Mouse (Mus musculus) hindbrain, embryonic 13.5 days (tissue): Measurements from ENCODE around the gene Dync1li1. TPM values are rescaled to one million over a fixed set of nuclear protein-coding genes. Genes with fewer than 3 reads are reported as not detected.
"Not testable (repeated sequence)": the region's sequence is repeated elsewhere in the genome, so short reads cannot be mapped to it uniquely, and the experiment has no call there.

Source experiments
- ATAC-seq: fragments of 200-750 bp; cut with Nextera tagmentation; 2 replicates; pipeline ENCODE4 v1.8.0; 2017; ENCODE audit warnings: moderate TSS enrichment; ENCODE audit not compliant: low FRiP score
- H3K27ac ChIP-seq: fragments of 300-500 bp; sonication (generic); 2 replicates; pipeline ENCODE4 v1.5.1; 2015; ENCODE audit warnings: inconsistent platforms, mild to moderate bottlenecking, moderate library complexity
- H3K27me3 ChIP-seq: fragments of 300-500 bp; sonication (generic); 2 replicates; pipeline ENCODE4 v1.6.1; 2015; ENCODE audit warnings: mild to moderate bottlenecking, inconsistent platforms
- H3K36me3 ChIP-seq: fragments of 300-500 bp; sonication (generic); 2 replicates; pipeline ENCODE4 v1.6.1; 2015; ENCODE audit warnings: mild to moderate bottlenecking, inconsistent platforms
- H3K4me1 ChIP-seq: fragments of 300-500 bp; sonication (generic); replicated peaks from 2 replicates; pipeline ENCODE4 v1.6.1; 2015; ENCODE audit warnings: inconsistent platforms
- H3K4me2 ChIP-seq: fragments of 300-500 bp; sonication (generic); 2 replicates; pipeline ENCODE4 v1.6.1; 2015; ENCODE audit warnings: inconsistent platforms, mild to moderate bottlenecking, moderate library complexity
- H3K4me3 ChIP-seq: fragments of 300-500 bp; sonication (generic); 2 replicates; pipeline ENCODE4 v1.5.1; 2015; ENCODE audit warnings: mild to moderate bottlenecking, inconsistent platforms
- H3K9ac ChIP-seq: fragments of 300-500 bp; sonication (generic); 2 replicates; pipeline ENCODE4 v1.6.1; 2015; ENCODE audit warnings: mild to moderate bottlenecking, inconsistent platforms
- H3K9me3 ChIP-seq: fragments of 300-500 bp; sonication (generic); 2 replicates; pipeline ENCODE4 v1.6.1; 2016; ENCODE audit warnings: inconsistent platforms
- WGBS: fragments of 180-500 bp; shearing (Covaris S2); methylation state at CpG from one replicate; pipeline ENCODE4 v1.1.7; 2015; 5-methylcytosine and 5-hydroxymethylcytosine counted together
- polyA plus RNA-seq: library from polyadenylated mRNA; unstranded; fragments of >200 nt; fragmentation: Nextera tagmentation; extraction: Ambion mirVana; gene quantifications from 2 replicates; pipeline ENCODE4 v1.2.1, GENCODE M21; 2015

Dync1li1 gene
- polyA plus RNA-seq, 1 experiment from 2014 or later = 124 TPM

DNA sequence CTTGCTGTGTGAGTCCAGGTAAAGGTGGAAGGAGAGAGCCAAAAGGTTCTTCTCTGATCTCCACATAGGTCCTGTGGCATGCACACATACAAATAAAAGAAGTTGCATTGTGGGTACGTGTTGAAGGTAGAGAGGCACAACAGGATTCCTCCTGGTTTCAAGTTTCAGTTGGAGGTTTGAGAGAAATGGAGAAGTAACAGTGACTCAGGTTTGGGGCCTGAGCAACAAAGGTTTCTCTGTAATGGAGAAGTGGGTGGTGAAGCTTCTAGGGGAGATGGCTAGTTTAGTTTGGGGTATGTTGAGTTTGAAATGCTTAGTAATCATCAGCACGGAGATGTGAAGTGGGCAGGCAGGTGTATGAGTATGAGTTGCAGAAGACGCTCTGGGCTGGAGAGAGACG lies 6.4 kb upstream of the Dync1li1 start:
- H3K4me1 ChIP-seq = peaks cover under 1% of the 10 kb centered on the region; the same call in 1 of the 2 replicates
- H3K4me3 ChIP-seq = no peak overlapping the region
- no peak overlapping the region for H3K9ac ChIP-seq
- no peak overlapping the region for H3K27ac ChIP-seq
- H3K4me2 ChIP-seq = no peak overlapping the region
- WGBS = 85% methylated on average over 4 of the region's 4 CpGs
- H3K27me3 ChIP-seq = no peaks in the 10 kb centered on the region
- no peaks in the 10 kb centered on the region for H3K36me3 ChIP-seq
- H3K9me3 ChIP-seq = no peaks in the 10 kb centered on the region
- no peak for ATAC-seq

DNA sequence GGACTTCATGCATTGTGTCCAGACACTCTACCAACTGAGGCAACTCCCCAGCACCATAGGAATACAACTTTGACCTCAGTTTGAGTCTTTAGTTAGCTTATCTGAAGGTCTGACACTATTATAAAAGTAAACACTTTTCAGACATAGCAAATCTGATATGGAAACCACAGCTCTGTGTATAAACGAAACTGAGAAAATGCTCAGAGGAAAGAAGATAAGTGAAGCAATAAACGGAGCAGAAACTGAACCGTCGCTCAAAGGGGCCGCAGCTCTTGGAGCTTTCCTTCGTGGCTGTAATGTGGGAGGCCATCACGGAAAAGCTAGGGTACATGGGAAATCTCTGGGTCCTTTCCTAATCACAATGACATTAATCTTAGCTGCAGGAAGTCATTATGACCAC lies 2.3 kb upstream of the Dync1li1 start:
- H3K27ac ChIP-seq = no peak overlapping the region
- 92% methylated on average over 7 of the region's 7 CpGs for WGBS
- no peak overlapping the region for H3K4me2 ChIP-seq
- no peaks in the 10 kb centered on the region for H3K9me3 ChIP-seq
- H3K4me3 ChIP-seq = no peak overlapping the region
- ATAC-seq = no peak
- H3K9ac ChIP-seq = no peak overlapping the region
- H3K4me1 ChIP-seq = peaks cover 28% of the 10 kb centered on the region
- H3K27me3 ChIP-seq = no peaks in the 10 kb centered on the region
- H3K36me3 ChIP-seq = peaks cover 3% of the 10 kb centered on the region

DNA sequence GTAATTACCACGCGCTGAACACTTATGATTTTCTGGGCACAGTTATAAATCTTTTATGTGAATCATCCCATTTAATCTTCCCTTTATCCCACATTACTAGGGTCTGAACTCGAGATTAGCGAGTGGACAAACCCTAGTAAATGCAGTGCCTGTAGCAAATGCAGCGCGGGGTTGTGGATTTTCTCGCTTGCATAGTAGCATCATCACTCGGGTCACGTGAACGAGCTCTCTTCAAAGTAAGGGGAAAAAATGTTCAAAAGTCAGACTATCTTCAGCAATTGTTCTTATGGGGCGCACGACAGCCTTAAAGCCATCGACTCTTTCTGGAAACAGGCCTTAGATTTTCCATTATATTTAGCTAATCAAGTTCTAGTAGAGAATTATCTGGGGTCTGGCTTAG lies 951 bp upstream of the Dync1li1 start:
- H3K4me3 ChIP-seq = peak overlapping the region; percentile 98
- H3K9ac ChIP-seq = peak overlapping the region; percentile 97
- peaks cover 12% of the 10 kb centered on the region for H3K36me3 ChIP-seq
- peak overlapping the region; percentile 99 for H3K27ac ChIP-seq
- 76% methylated on average over 13 of the region's 13 CpGs for WGBS
- peaks cover 33% of the 10 kb centered on the region for H3K4me1 ChIP-seq
- no peak for ATAC-seq
- peak overlapping the region; percentile 82 for H3K4me2 ChIP-seq
- no peaks in the 10 kb centered on the region for H3K27me3 ChIP-seq
- H3K9me3 ChIP-seq = no peaks in the 10 kb centered on the region

DNA sequence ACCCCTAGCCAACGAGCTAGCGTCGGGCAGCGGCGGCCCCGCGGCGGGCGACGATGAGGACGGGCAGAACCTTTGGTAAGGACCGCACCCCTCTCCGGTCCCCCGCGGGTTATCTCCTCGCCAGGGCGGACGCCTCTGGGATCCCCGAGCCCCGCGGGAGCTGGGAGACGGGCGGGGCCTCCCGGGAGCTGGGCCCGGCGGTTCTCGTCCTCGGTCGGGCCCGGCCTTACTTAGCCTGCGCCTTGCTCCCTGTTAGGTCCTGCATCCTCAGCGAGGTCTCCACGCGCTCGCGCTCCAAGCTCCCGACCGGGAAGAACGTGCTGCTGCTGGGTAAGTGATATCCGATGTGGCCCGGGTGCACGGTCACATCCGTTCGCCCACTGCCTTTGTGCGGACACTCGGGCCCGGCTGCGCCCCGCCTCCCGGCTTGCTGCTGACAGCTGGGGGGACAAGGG lies 390 bp downstream of the Dync1li1 start:
- peak overlapping the region; percentile 99 for H3K27ac ChIP-seq
- H3K9ac ChIP-seq = peak overlapping the region; percentile 97
- H3K4me3 ChIP-seq = peak overlapping the region; percentile 98
- peaks cover 24% of the 10 kb centered on the region for H3K36me3 ChIP-seq
- no peaks in the 10 kb centered on the region for H3K27me3 ChIP-seq
- ATAC-seq = peak; percentile 76
- no peaks in the 10 kb centered on the region for H3K9me3 ChIP-seq
- peaks cover 34% of the 10 kb centered on the region for H3K4me1 ChIP-seq
- H3K4me2 ChIP-seq = peak overlapping the region; percentile 82
- 1% methylated on average over 46 of the region's 50 CpGs for WGBS

DNA sequence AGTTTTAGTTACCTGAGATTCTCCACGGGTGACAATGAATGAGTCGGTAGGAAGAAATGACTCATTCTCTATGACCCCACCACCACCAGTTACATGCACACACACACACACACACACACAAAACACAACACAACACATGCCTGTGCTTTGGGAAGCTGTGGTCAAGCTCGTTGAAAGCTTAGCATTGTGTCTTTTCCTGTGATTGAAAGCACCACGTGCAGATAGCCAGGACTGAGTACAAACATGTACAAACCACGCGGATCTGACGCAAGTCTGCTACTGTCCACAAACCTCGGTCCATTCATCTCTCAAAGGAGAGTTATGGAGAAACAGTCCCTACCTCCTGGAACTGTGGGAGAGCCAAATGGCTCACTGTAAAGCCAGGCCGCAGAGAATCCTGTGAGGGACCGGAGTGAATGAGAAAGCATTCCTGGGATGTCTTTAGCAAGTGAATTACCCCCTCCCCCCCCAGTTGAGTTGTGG lies 1.6 kb downstream of the Dync1li1 start:
- Histone ChIP-seq H3K4me3 (peak overlapping the region; percentile 98), H3K36me3 (peaks cover 34% of the 10 kb centered on the region), H3K9me3 (no peaks in the 10 kb centered on the region), H3K9ac (peak overlapping the region; percentile 97), H3K4me1 (peaks cover 36% of the 10 kb centered on the region), H3K4me2 (peak overlapping the region; percentile 82), H3K27ac (peak overlapping the region; percentile 99; the same call in 1 of the 2 replicates), H3K27me3 (no peaks in the 10 kb centered on the region)
- 6% methylated on average over 10 of the region's 10 CpGs for WGBS
- no peak for ATAC-seq

DNA sequence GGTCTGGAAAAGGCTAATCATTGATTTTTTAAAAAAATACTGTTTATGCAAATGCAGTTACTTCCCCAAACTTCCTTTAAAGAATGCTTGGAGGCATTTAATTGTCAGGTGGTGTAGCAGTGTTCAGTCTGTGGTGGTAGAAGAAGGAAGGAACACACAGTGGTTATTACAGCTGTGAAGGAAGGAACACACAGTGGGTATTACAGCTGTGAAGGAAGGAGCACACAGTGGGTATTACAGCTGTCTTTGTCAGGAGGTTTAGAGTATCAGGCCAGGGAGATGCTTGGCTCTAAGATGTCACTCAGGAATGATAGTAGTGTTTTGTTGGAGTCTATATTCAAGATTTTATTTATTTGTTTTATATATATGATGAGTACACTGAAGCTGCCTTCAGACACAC lies 2.5 kb downstream of the Dync1li1 start:
- no peak for ATAC-seq
- peaks cover 36% of the 10 kb centered on the region for H3K36me3 ChIP-seq
- H3K27me3 ChIP-seq = no peaks in the 10 kb centered on the region
- H3K9ac ChIP-seq = no peak overlapping the region
- no peaks in the 10 kb centered on the region for H3K9me3 ChIP-seq
- peaks cover 36% of the 10 kb centered on the region for H3K4me1 ChIP-seq
- H3K4me2 ChIP-seq = peak overlapping the region; percentile 82
- peak overlapping the region; percentile 98; the same call in 1 of the 2 replicates for H3K4me3 ChIP-seq
- no peak overlapping the region for H3K27ac ChIP-seq

DNA sequence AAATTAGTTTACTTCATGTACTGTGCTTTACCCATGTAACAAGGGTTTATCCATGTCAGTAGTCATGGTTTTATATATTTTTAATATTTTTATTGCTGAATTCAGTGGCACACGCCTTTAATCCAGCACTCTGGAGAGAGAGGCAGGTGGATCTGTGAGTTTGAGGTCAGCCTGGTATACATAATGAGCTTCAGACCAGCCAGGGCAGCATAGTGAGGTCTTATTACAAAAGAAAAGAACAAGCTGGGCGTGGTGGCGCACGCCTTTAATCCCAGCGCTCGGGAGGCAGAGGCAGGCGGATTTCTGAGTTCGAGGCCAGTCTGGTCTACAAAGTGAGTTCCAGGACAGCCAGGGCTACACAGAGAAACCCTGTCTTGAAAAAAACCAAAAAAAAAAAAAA lies 7.1 kb downstream of the Dync1li1 start:
- not testable (repeated sequence) for H3K4me2 ChIP-seq, H3K27ac ChIP-seq, ATAC-seq, H3K9me3 ChIP-seq, H3K9ac ChIP-seq, H3K4me3 ChIP-seq, H3K27me3 ChIP-seq
- WGBS = 90% methylated on average over 8 of the region's 8 CpGs
- Histone ChIP-seq H3K36me3 (peaks cover 52% of the 10 kb centered on the region), H3K4me1 (peaks cover 18% of the 10 kb centered on the region)

DNA sequence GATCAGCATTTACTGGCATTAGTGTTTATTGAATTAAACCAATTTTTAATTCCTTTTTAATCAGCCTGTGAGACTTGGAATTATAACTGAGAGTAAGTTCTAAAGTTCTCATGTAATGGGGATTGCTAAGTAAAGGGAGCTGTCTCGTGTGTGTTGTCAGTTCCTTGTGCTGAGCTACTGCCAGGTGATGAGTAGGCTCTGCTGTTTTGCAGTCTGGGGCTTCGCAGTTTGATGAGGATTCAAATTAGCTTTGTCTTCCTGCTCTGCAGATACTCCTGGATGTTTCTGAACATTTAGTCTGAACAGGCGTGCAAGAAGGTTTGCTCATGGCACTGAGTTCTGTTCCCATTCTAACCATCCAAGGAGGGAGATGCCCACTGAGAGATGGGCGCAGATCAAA lies 8.5 kb downstream of the Dync1li1 start:
- H3K9me3 ChIP-seq = no peaks in the 10 kb centered on the region
- H3K4me3 ChIP-seq = no peak overlapping the region
- H3K4me2 ChIP-seq = no peak overlapping the region
- H3K27ac ChIP-seq = no peak overlapping the region
- ATAC-seq = no peak
- H3K27me3 ChIP-seq = no peaks in the 10 kb centered on the region
- 93% methylated on average over 4 of the region's 4 CpGs for WGBS
- H3K4me1 ChIP-seq = peaks cover 7% of the 10 kb centered on the region
- H3K9ac ChIP-seq = no peak overlapping the region
- H3K36me3 ChIP-seq = peaks cover 49% of the 10 kb centered on the region

DNA sequence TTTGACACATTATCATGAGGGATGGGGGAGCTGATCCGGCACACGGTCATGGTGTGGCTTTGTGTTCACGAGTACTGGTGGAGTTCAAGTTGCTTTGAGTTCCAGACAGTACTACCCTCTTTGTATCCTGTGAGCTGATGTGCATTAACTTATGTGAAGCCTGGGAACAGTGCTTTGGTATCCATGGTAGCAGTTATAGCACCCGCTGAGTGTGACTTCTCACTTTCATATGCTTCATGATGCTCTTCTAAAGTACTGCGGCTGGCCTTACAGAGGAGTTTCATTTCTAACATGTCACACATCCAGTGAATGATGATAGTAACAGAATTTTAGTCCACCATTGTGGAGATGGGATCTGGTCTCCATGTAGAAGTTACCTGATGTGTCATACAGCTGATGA lies 9.3 kb downstream of the Dync1li1 start:
- Histone ChIP-seq H3K9me3 (no peaks in the 10 kb centered on the region), H3K4me2 (no peak overlapping the region), H3K27me3 (no peaks in the 10 kb centered on the region), H3K9ac (no peak overlapping the region), H3K4me3 (no peak overlapping the region), H3K36me3 (peaks cover 44% of the 10 kb centered on the region), H3K27ac (no peak overlapping the region), H3K4me1 (peaks cover 7% of the 10 kb centered on the region)
- WGBS = 85% methylated on average over 5 of the region's 5 CpGs
- no peak for ATAC-seq

DNA sequence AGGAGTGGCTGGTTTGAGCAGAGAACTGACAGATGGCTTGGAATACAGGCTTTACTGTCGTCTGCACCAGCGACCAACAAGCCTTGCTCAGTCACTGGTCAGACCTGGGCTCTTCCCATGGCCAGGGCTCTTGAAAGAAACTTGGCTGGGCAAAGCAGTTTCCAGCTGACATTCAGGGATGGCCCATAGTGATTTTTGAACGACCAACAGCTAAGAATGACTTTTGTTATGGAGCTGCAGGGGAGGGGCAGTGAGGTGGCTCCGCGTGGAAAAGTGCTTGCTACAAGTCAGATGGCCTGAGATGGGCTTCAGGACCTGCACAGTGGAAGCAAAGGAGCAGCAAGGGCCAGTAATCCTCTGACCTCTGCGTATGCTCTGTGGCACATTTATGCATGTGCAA lies 10.7 kb downstream of the Dync1li1 start:
- 73% methylated on average over 6 of the region's 6 CpGs for WGBS
- ATAC-seq = no peak
- Histone ChIP-seq H3K9ac (no peak overlapping the region), H3K36me3 (peaks cover 35% of the 10 kb centered on the region), H3K27me3 (no peaks in the 10 kb centered on the region), H3K9me3 (no peaks in the 10 kb centered on the region), H3K4me3 (no peak overlapping the region), H3K4me1 (peaks cover 3% of the 10 kb centered on the region), H3K4me2 (no peak overlapping the region), H3K27ac (no peak overlapping the region)

DNA sequence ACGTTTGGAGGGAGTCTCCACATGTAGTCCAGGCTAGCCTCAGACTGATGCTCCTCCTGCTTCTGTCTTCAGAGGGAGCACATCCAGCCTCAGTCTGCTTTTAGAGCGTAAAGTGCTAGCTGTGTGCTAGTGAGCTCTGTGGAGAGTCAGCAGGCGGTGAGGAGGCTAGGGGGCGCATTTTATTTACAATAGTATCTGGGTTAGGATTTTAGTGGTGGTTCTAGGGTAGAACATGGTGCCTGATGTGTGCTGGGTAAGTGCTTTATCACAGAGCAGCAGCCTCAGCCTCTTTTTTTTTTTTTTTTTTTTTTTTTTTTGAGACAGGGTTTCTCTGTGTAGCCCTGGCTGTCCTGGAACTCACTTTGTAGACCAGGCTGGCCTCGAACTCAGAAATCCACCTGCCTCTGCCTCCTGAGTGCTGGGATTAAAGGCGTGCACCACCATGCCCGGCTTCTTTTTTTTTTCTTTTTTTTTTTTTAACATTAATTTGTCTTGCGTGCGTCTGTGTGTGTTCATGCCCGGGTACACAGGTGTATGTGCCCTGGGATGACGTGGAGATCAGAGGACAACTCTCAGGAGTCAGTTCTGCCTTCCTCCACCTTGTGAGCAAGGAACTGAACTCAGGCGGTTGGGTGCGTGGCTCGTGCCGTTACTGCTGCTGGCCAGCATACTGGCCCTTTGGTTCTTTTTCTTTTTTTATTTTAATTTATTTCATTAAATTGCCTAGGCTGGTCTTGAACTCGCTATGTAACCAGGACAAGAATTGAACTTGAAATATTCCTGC lies 11.5 kb downstream of the Dync1li1 start:
- 93% methylated on average over 16 of the region's 16 CpGs for WGBS
- Histone ChIP-seq H3K4me1 (peaks cover 3% of the 10 kb centered on the region), H3K9me3 (no peaks in the 10 kb centered on the region), H3K36me3 (peaks cover 35% of the 10 kb centered on the region), H3K4me2 (no peak overlapping the region), H3K27ac (no peak overlapping the region), H3K27me3 (no peaks in the 10 kb centered on the region), H3K9ac (no peak overlapping the region), H3K4me3 (no peak overlapping the region)
- ATAC-seq = no peak

DNA sequence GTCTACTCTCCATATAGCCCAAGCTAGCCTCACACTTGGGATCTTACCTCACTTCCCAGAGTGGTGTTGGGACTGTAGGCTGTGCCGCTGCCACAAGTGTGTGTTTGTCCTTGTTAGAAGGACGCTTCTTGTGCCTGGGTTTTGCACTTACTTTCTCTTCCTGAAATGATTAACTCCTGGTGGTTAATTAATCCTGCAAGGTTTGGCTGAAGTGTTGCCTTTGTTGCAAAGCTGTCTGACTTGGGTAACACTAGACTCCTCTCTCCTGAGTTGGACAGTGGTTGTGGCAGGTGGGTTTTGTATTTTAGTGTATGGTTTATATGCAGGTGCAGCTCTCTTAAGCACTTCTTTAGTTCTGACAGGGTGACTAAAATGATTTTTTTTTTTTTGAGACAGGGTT lies 12.4 kb downstream of the Dync1li1 start:
- Histone ChIP-seq H3K36me3 (peaks cover 42% of the 10 kb centered on the region), H3K9me3 (no peaks in the 10 kb centered on the region), H3K27ac (no peak overlapping the region), H3K4me3 (no peak overlapping the region), H3K9ac (no peak overlapping the region), H3K4me1 (peaks cover 3% of the 10 kb centered on the region), H3K27me3 (no peaks in the 10 kb centered on the region), H3K4me2 (no peak overlapping the region)
- WGBS = 76% methylated on average over 2 of the region's 2 CpGs
- ATAC-seq = no peak

DNA sequence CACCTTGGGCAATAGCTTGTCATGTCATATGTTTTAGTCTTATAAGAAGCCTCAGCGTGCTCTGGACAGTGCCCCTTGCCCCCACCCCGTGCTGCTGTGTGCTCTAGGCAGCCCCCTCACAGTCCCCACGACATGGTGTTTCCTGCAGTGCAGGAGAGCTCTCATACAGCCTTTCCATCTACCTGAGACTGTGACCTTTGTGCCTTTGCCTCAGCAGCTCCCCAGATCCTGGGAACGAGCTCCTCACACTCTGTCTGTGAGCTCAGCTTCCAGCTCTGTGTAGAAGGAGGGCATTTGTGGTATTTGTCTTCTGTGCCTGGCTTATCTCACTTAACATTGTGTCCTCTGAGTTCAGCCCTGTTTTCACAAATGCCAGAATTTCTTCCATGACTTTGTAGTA lies 13.3 kb downstream of the Dync1li1 start:
- Histone ChIP-seq H3K36me3 (peaks cover 48% of the 10 kb centered on the region), H3K9ac (no peak overlapping the region), H3K9me3 (no peaks in the 10 kb centered on the region), H3K4me1 (peaks cover 3% of the 10 kb centered on the region), H3K27me3 (no peaks in the 10 kb centered on the region), H3K4me3 (no peak overlapping the region), H3K27ac (no peak overlapping the region), H3K4me2 (no peak overlapping the region)
- WGBS = 94% methylated on average over 4 of the region's 4 CpGs
- no peak for ATAC-seq
